Mouse (Mus musculus) brown adipose tissue, adult 24 weeks (tissue): Measurements from ENCODE around the gene Fam13c. TPM values are rescaled to one million over a fixed set of nuclear protein-coding genes. Genes with fewer than 3 reads are reported as not detected.

ENCODE experiments used
- H3K27ac ChIP-seq: fragments of 200-500 bp; replicated peaks from 2 replicates; pipeline ENCODE4 v1.5.1; 2012; ENCODE audit warnings: low read depth, mild to moderate bottlenecking, low read length
- H3K4me1 ChIP-seq: fragments of 200-500 bp; 2 replicates; pipeline ENCODE4 v1.6.1; 2012; ENCODE audit warnings: low read length, mixed read lengths; ENCODE audit not compliant: control insufficient read depth, insufficient read depth, insufficient read length
- H3K4me3 ChIP-seq: fragments of 200-500 bp; 2 replicates; pipeline ENCODE4 v1.5.1; 2012; ENCODE audit warnings: low read depth, mild to moderate bottlenecking, low read length, moderate library complexity; ENCODE audit not compliant: insufficient read depth
- polyA plus RNA-seq: library from polyadenylated mRNA; stranded (reverse); fragments of >200 nt; gene quantifications from 2 replicates; pipeline ENCODE4 v1.2.4, GENCODE M21; 2012; ENCODE audit not compliant: missing spikeins, insufficient read depth, insufficient read length

Fam13c gene
- polyA plus RNA-seq, 1 experiment: 5.0 TPM

- H3K27ac ChIP-seq: no peak overlapping the region
- no peaks in the 10 kb centered on the region for H3K4me1 ChIP-seq
- H3K4me3 ChIP-seq: no peak overlapping the region
Measured at GRCm38 (mm10) chr10:70586876-70587405, 146.7 kb downstream of the Fam13c start.

GRCm38 (mm10) chr10:70594007-70594406 lies 153.7 kb downstream of the Fam13c start:
- no peak overlapping the region for H3K27ac ChIP-seq

GRCm38 (mm10) chr10:70598081-70598515 lies 157.8 kb downstream of the Fam13c start:
- Histone ChIP-seq H3K4me3 (no peak overlapping the region), H3K27ac (no peak overlapping the region), H3K4me1 (peaks cover 5% of the 10 kb centered on the region; the same call in 1 of the 2 replicates)

More at GRCm38 (mm10) chr10:70594007-70594406, 153.7 kb downstream of the Fam13c start:
- Histone ChIP-seq H3K4me3 (no peak overlapping the region), H3K4me1 (0 out of 2 replicates have a peak, but pooled peaks cover 2% of the 10 kb centered on the region)

GRCm38 (mm10) chr10:70598516-70599125 lies 158.3 kb downstream of the Fam13c start:
- Histone ChIP-seq H3K4me1 (peaks cover 5% of the 10 kb centered on the region; the same call in 1 of the 2 replicates), H3K27ac (no peak overlapping the region), H3K4me3 (peak overlapping the region; percentile 61)

GRCm38 (mm10) chr10:70599126-70599924 lies 159.0 kb downstream of the Fam13c start:
- no peak overlapping the region for H3K27ac ChIP-seq
- peaks cover 5% of the 10 kb centered on the region; the same call in 1 of the 2 replicates for H3K4me1 ChIP-seq
- H3K4me3 ChIP-seq: peak overlapping the region; percentile 61

GRCm38 (mm10) chr10:70599925-70600305 lies 159.6 kb downstream of the Fam13c start:
- Histone ChIP-seq H3K4me1 (peaks cover 5% of the 10 kb centered on the region; the same call in 1 of the 2 replicates), H3K4me3 (peak overlapping the region; percentile 61), H3K27ac (no peak overlapping the region)

Other genes with a start within 250 kb of the Fam13c start
- gene Mrln, start 235.8 kb upstream of the Fam13c start, polyA plus RNA-seq: 5.4 and 5.7 TPM in 2 replicates
- gene Slc16a9, start 195.4 kb upstream of the Fam13c start, polyA plus RNA-seq: 1.1 and 1.2 TPM in 2 replicates
- not detected in 2 replicates for gene Phyhipl, start 215.5 kb downstream of the Fam13c start, polyA plus RNA-seq